Mouse (Mus musculus): ENCODE data around the gene Pheta2.

DNA sequence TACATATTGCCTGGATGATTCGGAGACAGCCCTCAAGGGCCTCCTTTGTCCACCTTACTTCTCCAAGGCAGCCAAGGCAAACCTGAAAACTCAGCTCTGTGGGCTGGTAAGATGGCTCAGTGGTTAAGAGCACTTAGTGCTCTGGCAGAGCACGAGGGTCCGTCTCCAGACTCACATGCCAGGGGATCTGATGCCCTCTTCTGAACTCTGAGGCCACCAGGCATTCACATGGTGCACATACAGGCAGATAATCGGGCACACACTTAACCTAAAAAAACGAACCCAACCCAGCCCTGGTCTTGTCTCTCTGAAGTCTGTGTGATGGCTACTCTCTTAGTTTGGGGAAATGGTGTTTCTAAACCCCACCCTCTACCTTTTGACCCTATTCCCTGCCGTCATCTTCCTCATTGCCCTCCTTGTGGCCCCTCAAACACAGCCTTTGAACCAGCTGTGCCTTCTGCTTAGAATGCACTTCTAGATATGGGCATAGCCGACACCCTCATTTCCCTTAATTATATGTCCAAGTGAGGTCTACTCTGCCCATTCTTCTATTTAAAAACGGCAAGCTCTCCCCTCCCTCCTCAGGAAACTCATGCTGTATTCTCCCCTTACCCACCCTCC lies 1.0 kb downstream of the Pheta2 start:
- TF ChIP-seq CTCF (IDR thresholded peaks at IDR 0.05; ENCODE audit: control insufficient read depth, insufficient read depth, insufficient read length): no peak
- no peak for TF ChIP-seq MYOD1 (IDR thresholded peaks at IDR 0.05; ENCODE audit: control insufficient read depth, insufficient read length, low read depth)
- no peak for TF ChIP-seq USF1 (IDR thresholded peaks at IDR 0.05; ENCODE audit: low read depth)
- TF ChIP-seq CEBPB (IDR thresholded peaks at IDR 0.05; ENCODE audit: low read depth): no peak
- no peak for TF ChIP-seq MAX (IDR thresholded peaks at IDR 0.05)
